18 mouse cellular contexts compared by ENCODE assay signal in the genomic region with DNA sequence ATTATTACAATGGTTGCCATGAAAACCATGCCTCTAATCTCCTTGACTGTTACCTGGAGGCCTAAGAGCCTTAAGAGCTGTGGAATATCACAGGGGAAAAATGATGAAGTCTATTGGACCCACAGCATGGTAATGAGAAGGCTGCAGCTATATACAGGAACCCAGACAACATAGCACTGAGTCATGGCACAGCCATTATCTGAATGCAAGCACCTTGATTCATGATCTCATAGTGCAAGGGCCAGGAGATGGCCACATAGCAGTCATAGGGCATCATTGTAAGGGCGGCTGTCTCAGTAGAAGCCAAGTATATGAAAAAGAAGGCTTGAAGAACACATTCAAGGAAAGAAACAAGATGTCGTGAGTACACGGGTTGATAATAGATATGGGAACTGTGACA.
"Had no signal": no experiment of that assay in that cellular context is flagged by ENCODE, and none has a peak within 500 bp of the region (broad histone marks: within the 10 kb centered on the region; RNA-seq: fewer than 3 reads in every experiment).

No protein-coding gene starts in this region.

- H3K4me2 ChIP-seq: liver, embryonic 13.5 days; liver, embryonic 15.5 days; lung, embryonic 15.5 days; midbrain, embryonic 11.5 days; midbrain, embryonic 13.5 days; neural tube, embryonic 12.5 days; stomach, embryonic 15.5 days had no signal

- H3K4me3 ChIP-seq: liver, embryonic 13.5 days; liver, embryonic 15.5 days; lung, embryonic 15.5 days; megakaryocyte, embryonic 14.5 days; midbrain, embryonic 13.5 days; neural tube, embryonic 12.5 days; stomach, embryonic 15.5 days had no signal

- H3K4me1 ChIP-seq: liver, embryonic 15.5 days; lung, embryonic 15.5 days; megakaryocyte, embryonic 14.5 days; midbrain, embryonic 13.5 days; neural tube, embryonic 12.5 days; stomach, embryonic 15.5 days had no signal

- H3K27ac ChIP-seq: liver, embryonic 13.5 days; liver, embryonic 15.5 days; lung, embryonic 15.5 days; macrophage; midbrain, embryonic 13.5 days; neural tube, embryonic 12.5 days; stomach, embryonic 15.5 days had no signal

- ATAC-seq: liver, postnatal 0 days; lung, postnatal 0 days; midbrain, embryonic 13.5 days had no signal

- H3K9ac ChIP-seq: liver, embryonic 13.5 days; liver, embryonic 15.5 days; liver, postnatal 0 days; lung, embryonic 15.5 days; midbrain, embryonic 13.5 days; neural tube, embryonic 12.5 days; stomach, embryonic 15.5 days had no signal

- H3K27me3 ChIP-seq: liver, embryonic 15.5 days; lung, embryonic 15.5 days; midbrain, embryonic 13.5 days; neural tube, embryonic 12.5 days; stomach, embryonic 15.5 days had no signal

- H3K36me3 ChIP-seq: liver, embryonic 13.5 days; liver, embryonic 15.5 days; lung, embryonic 15.5 days; midbrain, embryonic 13.5 days; neural tube, embryonic 12.5 days; stomach, embryonic 15.5 days had no signal

- DNase-seq: liver, embryonic 13.5 days; liver, postnatal 0 days; lung, adult 2 months; lung, postnatal 14 days; lung, postnatal 36 days; right cerebral cortex, postnatal 14 days; thymus, adult 18-20 months; thymus, postnatal 14 days; thymus, postnatal 36 days had no signal

- H3K9me3 ChIP-seq: liver, embryonic 13.5 days; liver, embryonic 15.5 days; lung, embryonic 15.5 days; megakaryocyte, embryonic 14.5 days; midbrain, embryonic 13.5 days; neural tube, embryonic 12.5 days; stomach, embryonic 15.5 days had no signal
